Mouse (Mus musculus) bone marrow, adult 2 months (tissue): ENCODE measurements around the gene Ick. TPM values are rescaled to one million over a fixed set of nuclear protein-coding genes. Genes with fewer than 3 reads are reported as not detected.
"Not testable (repeated sequence)": the region's sequence is repeated elsewhere in the genome, so short reads cannot be mapped to it uniquely, and the experiment has no call there.

Experiments used
- H3K27ac ChIP-seq: fragments of 200-500 bp; 2 replicates; pipeline ENCODE4 v1.5.1; 2012; ENCODE audit warnings: low read depth, mild to moderate bottlenecking, control low read depth, inconsistent platforms, low read length; ENCODE audit not compliant: control insufficient read depth, poor library complexity, insufficient read depth
- H3K4me1 ChIP-seq: fragments of 200-500 bp; 2 replicates; pipeline ENCODE4 v1.6.1; 2011; ENCODE audit warnings: low read length; ENCODE audit not compliant: control insufficient read depth, insufficient read depth
- H3K4me3 ChIP-seq: fragments of 200-500 bp; replicated peaks from 2 replicates; pipeline ENCODE3; 2011; ENCODE audit warnings: mild to moderate bottlenecking, low read depth, low read length, control low read depth; ENCODE audit not compliant: control insufficient read depth
- CTCF ChIP-seq: fragments of 200-500 bp; IDR thresholded peaks from 2 replicates; pipeline ENCODE4 v1.5.1; 2011; ENCODE audit warnings: low read length, control low read depth; ENCODE audit not compliant: control insufficient read depth, insufficient read depth
- POLR2A ChIP-seq: fragments of 200-500 bp; IDR thresholded peaks from 2 replicates; pipeline ENCODE4 v1.6.1; 2011; ENCODE audit warnings: low read depth, mild to moderate bottlenecking, control low read depth, low read length, borderline replicate concordance; ENCODE audit not compliant: control insufficient read depth
- WGBS: fragments of 180-500 bp; shearing (Covaris S2); methylation state at CpG from one replicate; pipeline ENCODE4 v1.1.7; 2018; 5-methylcytosine and 5-hydroxymethylcytosine counted together
- polyA plus RNA-seq: library from polyadenylated mRNA; stranded (reverse); fragments of >200 nt; gene quantifications from 2 replicates; pipeline ENCODE4 v1.2.4, GENCODE M21; 2011; ENCODE audit warnings: low replicate concordance; ENCODE audit not compliant: missing spikeins, insufficient read depth, insufficient read length

Gene Ick
- polyA plus RNA-seq, 1 experiment = 6.5 TPM

- H3K4me1 ChIP-seq = no peaks in the 10 kb centered on the region
- no peak overlapping the region for H3K27ac ChIP-seq
- no peak overlapping the region for H3K4me3 ChIP-seq
- TF ChIP-seq CTCF (no peak), POLR2A (no peak)
- WGBS = 81% methylated on average over 4 of the region's 4 CpGs
These were observed 30.5 kb downstream of the Ick start for GRCm38 (mm10) chr9:78139463-78139862.

GRCm38 (mm10) chr9:78146099-78146498 is 37.1 kb downstream of the Ick start:
- H3K27ac ChIP-seq = no peak overlapping the region
- no peak overlapping the region for H3K4me3 ChIP-seq
- TF ChIP-seq POLR2A (no peak), CTCF (no peak)
- no peaks in the 10 kb centered on the region for H3K4me1 ChIP-seq
- 73% methylated on average over 4 of the region's 4 CpGs for WGBS

- 87% methylated on average over 6 of the region's 6 CpGs for WGBS
These were observed 37.6 kb downstream of the Ick start for GRCm38 (mm10) chr9:78146627-78147026.

GRCm38 (mm10) chr9:78148149-78148548 is 39.2 kb downstream of the Ick start:
- Histone ChIP-seq H3K4me1 (0 out of 2 replicates have a peak, but pooled peaks cover 1% of the 10 kb centered on the region), H3K4me3 (no peak overlapping the region), H3K27ac (no peak overlapping the region)
- 86% methylated on average over 6 of the region's 6 CpGs for WGBS
- no peak for TF ChIP-seq CTCF

More at GRCm38 (mm10) chr9:78146627-78147026, 37.6 kb downstream of the Ick start:
- no peak overlapping the region for H3K27ac ChIP-seq
- H3K4me3 ChIP-seq = no peak overlapping the region
- H3K4me1 ChIP-seq = no peaks in the 10 kb centered on the region
- TF ChIP-seq CTCF (no peak), POLR2A (no peak)

- H3K27ac ChIP-seq, H3K4me1 ChIP-seq, H3K4me3 ChIP-seq: not testable (repeated sequence)
- 56% methylated on average over 2 of the region's 2 CpGs for WGBS
These were observed 40.8 kb downstream of the Ick start for GRCm38 (mm10) chr9:78149770-78150169.

GRCm38 (mm10) chr9:78154211-78154977 is 45.4 kb downstream of the Ick start:
- H3K4me3 ChIP-seq = no peak overlapping the region
- no peak overlapping the region for H3K27ac ChIP-seq
- 81% methylated on average over 11 of the region's 11 CpGs for whole genome bisulfite sequencing
- H3K4me1 ChIP-seq = 0 out of 2 replicates have a peak, but pooled peaks cover 1% of the 10 kb centered on the region
- TF ChIP-seq POLR2A (no peak), CTCF (no peak)

- TF ChIP-seq CTCF = no peak
- TF ChIP-seq POLR2A = no peak
- H3K4me3 ChIP-seq = no peak overlapping the region
- H3K27ac ChIP-seq = no peak overlapping the region
- no peaks in the 10 kb centered on the region for H3K4me1 ChIP-seq
- WGBS = 79% methylated on average over 1 of the region's 1 CpGs
These were observed 48.2 kb downstream of the Ick start for GRCm38 (mm10) chr9:78157221-78157620.

- H3K4me1 ChIP-seq = no peaks in the 10 kb centered on the region
These were observed 54.3 kb downstream of the Ick start for GRCm38 (mm10) chr9:78163291-78163690.

GRCm38 (mm10) chr9:78164741-78165140 is 55.7 kb downstream of the Ick start:
- H3K4me1 ChIP-seq = no peaks in the 10 kb centered on the region
- no peak overlapping the region for H3K4me3 ChIP-seq
- no peak overlapping the region for H3K27ac ChIP-seq
- 92% methylated on average over 3 of the region's 3 CpGs for WGBS
- TF ChIP-seq CTCF (no peak), POLR2A (no peak)

More at GRCm38 (mm10) chr9:78163291-78163690, 54.3 kb downstream of the Ick start:
- Histone ChIP-seq H3K4me3 (no peak overlapping the region), H3K27ac (no peak overlapping the region)
- 86% methylated on average over 10 of the region's 10 CpGs for WGBS
- TF ChIP-seq CTCF (no peak), POLR2A (no peak)
